Mouse (Mus musculus) heart, adult 2 months (tissue): ENCODE measurements around the gene Tmem161b. TPM values are rescaled to one million over a fixed set of nuclear protein-coding genes. Genes with fewer than 3 reads are reported as not detected.
"Not testable (repeated sequence)": the region's sequence is repeated elsewhere in the genome, so short reads cannot be mapped to it uniquely, and the experiment has no call there.

ENCODE experiments used
- DNase-seq, 2 experiments: peaks; one replicate each; pipeline ENCODE4 v3.0.0; 2021
- H3K27ac ChIP-seq: fragments of 200-600 bp; 2 replicates; pipeline ENCODE4 v1.8.1; 2022
- H3K27me3 ChIP-seq: fragments of 200-500 bp; 2 replicates; pipeline ENCODE4 v1.6.1; 2012; ENCODE audit warnings: mild to moderate bottlenecking, low read length, inconsistent platforms, mixed read lengths; ENCODE audit not compliant: control insufficient read depth, insufficient read depth
- H3K36me3 ChIP-seq: fragments of 200-500 bp; 2 replicates; pipeline ENCODE4 v1.6.1; 2012; ENCODE audit warnings: low read length, inconsistent platforms; ENCODE audit not compliant: control insufficient read depth, insufficient read depth
- H3K4me1 ChIP-seq: fragments of 200-500 bp; 2 replicates; pipeline ENCODE4 v1.6.1; 2011; ENCODE audit warnings: low read length; ENCODE audit not compliant: control insufficient read depth, insufficient read depth
- H3K4me3 ChIP-seq: fragments of 200-600 bp; 2 replicates; pipeline ENCODE4 v1.8.1; 2022
- H3K79me2 ChIP-seq: fragments of 200-500 bp; replicated peaks from 2 replicates; pipeline ENCODE4 v1.6.1; 2012; ENCODE audit warnings: mild to moderate bottlenecking, inconsistent platforms, low read length, moderate library complexity, mixed read lengths; ENCODE audit not compliant: control insufficient read depth, insufficient read depth
- H3K9ac ChIP-seq: fragments of 200-500 bp; 2 replicates; pipeline ENCODE4 v1.6.1; 2012; ENCODE audit warnings: low read depth, mild to moderate bottlenecking, control low read depth, inconsistent platforms, low read length, mixed read lengths
- CTCF ChIP-seq: fragments of 200-600 bp; IDR thresholded peaks from 2 replicates; pipeline ENCODE4 v1.8.1; 2022; ENCODE audit warnings: antibody characterized with exemption, mild to moderate bottlenecking, moderate library complexity
- EP300 ChIP-seq: fragments of 200-500 bp; IDR thresholded peaks from 2 replicates; pipeline ENCODE4 v1.6.1; 2011; ENCODE audit warnings: low read depth, low read length, control low read depth; ENCODE audit not compliant: insufficient read depth
- POLR2A ChIP-seq: fragments of 200-500 bp; IDR thresholded peaks from 2 replicates; pipeline ENCODE4 v1.6.1; 2011; ENCODE audit warnings: mild to moderate bottlenecking, low read depth, low read length, control low read depth; ENCODE audit not compliant: insufficient read depth
- WGBS: fragments of 180-500 bp; shearing (Covaris S2); methylation state at CpG from one replicate; pipeline ENCODE4 v1.1.7; 2018; 5-methylcytosine and 5-hydroxymethylcytosine counted together
- intact Hi-C: fragments of 180-260 bp; cut with DNase I; formaldehyde crosslinking; loops from one replicate; pipeline ENCODE4 v1.15.1; 2025
- long read RNA-seq: library from polyadenylated mRNA; stranded (forward); transcript quantifications from one replicate; pipeline ENCODE4 v2.0.0, GENCODE M21; 2021
- polyA plus RNA-seq: library from polyadenylated mRNA; depleted of rRNA; stranded (reverse); fragments of >200 nt; gene quantifications from 2 replicates; pipeline ENCODE4 v1.2.3, GENCODE M21; 2012; rRNA removed
- total RNA-seq, 2 experiments: library from RNA; stranded (reverse); gene quantifications; 2 replicates each; pipeline ENCODE4 v1.2.3; 2021

Tmem161b gene
- total RNA-seq (10 to 100 TPM; 12.4 to 14.9 TPM), polyA plus RNA-seq (7.0 and 7.4 TPM in 2 replicates)
- long read RNA-seq, transcript Tmem161b-201 (12 exons, 2,857 nt) = major isoform, 10 of 12 reads
- long read RNA-seq, partial matches to known transcripts = 1 of 12 reads
- long read RNA-seq, other reads (novel, unspliced or antisense) = 1 of 12 reads

DNA sequence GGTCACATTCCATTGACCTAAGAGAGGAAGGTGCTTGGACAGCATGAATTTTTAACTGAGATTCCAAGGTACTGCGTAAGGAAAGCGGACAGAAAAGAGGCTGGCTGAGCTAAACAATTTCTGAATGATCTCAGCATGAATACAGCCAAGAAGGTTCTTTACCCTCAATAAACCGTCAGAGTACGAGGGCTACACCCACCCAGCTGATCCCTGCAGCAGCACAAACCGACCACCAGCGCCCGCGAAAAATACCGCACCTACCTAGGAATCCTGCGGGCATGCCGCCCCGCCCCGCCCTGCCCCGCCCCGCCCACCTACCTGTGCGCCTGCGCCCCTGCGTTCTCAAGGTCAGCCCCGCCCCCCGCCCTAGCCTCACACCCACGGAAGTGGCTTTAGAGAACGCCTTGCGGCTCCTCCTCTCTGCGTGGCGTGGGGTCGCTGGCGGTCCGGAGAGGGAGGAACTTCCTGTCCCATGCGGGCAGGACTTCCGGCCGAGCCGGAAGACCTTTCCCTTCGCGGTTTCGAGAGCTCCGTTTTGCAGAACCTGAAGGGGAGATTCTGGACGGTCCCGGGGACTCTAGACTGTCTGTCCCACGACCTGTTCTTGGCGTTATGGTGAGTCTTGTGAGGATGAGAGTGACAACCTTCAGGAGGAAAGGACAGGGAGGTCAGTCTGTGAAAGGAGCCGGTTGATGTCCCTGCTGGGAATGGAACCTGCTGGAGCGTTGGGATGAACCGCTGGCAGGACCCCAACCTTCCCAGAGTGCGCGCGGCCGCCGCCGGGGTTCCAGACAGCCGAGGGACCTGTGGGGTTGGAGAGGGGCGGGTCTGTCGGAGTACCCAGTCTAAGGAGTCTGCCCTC is at the start of gene Tmem161b:
Tmem161b (plus strand) TSS at position 477 of the 862 bp plus-strand sequence.
- Histone ChIP-seq H3K9ac (peak within 1 kb of the TSS; percentile 67), H3K36me3 (peaks cover 11% of the 10 kb centered on the region), H3K4me3 (peak within 1 kb of the TSS; percentile 87), H3K27ac (peak within 1 kb of the TSS; percentile 74), H3K4me1 (peaks cover 3% of the 10 kb centered on the region; the same call in 1 of the 2 replicates), H3K79me2 (no peaks in the 10 kb centered on the region), H3K27me3 (no peaks in the 10 kb centered on the region)
- peak; percentile 75 for TF ChIP-seq POLR2A
- peak; percentile 27 for TF ChIP-seq CTCF
- TF ChIP-seq EP300 = 0 out of 2 replicates have a peak, but pooled peaks have one; percentile 12
- intact Hi-C loops = loop anchor here (5.0 to 10.0 kb wide), 3 partner anchors 125 to 1825 kb away; partner anchors contain the start of gene Cox7c
- WGBS = under 1% methylated on average over 52 of the region's 52 CpGs
- DNase-seq = peak; percentile 89 to 92

DNA sequence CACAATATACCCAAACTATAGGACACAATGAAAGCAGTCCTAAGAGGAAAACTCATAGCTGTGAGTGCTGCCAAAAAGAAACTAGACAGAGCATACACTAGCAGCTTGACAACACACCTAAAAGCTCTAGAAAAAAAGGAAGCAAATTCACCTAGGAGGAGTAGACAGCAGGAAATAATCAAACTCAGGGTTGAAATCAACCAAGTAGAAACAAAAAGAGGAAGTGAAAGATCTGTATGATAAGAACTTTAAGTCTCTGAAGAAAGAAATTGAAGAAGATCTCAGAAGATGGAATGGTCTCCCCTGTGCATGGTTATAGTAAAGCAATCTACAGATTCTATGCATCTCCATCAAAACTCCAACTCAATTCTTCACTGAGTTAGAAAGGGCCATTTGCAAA is 36.3 kb upstream of the Tmem161b start:
- intact Hi-C loops, H3K9ac ChIP-seq, H3K79me2 ChIP-seq, H3K27ac ChIP-seq, DNase-seq, H3K4me3 ChIP-seq, H3K36me3 ChIP-seq, H3K27me3 ChIP-seq, H3K4me1 ChIP-seq: not testable (repeated sequence)

DNA sequence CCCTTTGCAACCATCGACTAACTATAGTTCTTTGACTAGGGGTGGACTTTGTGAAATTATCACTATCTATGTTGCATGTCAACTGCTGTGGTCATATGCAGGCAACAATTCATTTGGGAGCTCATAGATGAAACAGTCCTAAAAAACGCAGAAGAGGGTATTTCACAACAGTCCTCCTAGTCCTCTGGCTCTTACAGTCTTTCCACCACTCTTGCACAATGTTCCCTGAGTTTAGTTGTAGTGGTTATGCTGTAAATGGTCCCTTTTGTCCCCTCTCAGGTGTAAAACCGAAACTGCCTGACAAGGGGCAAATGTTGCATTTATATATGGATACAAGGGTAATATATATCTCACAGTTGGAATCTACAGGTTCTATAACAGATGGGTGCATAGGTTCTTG is 29.4 kb upstream of the Tmem161b start:
- Histone ChIP-seq H3K4me1 (no peaks in the 10 kb centered on the region), H3K4me3 (no peak overlapping the region), H3K36me3 (no peaks in the 10 kb centered on the region), H3K27me3 (no peaks in the 10 kb centered on the region), H3K79me2 (no peaks in the 10 kb centered on the region), H3K27ac (no peak overlapping the region), H3K9ac (no peak overlapping the region)
- TF ChIP-seq POLR2A = no peak
- no peak for TF ChIP-seq EP300
- no peak for TF ChIP-seq CTCF
- 66% methylated on average over 3 of the region's 3 CpGs for WGBS
- DNase-seq = no peak
- intact Hi-C loops = no loop called here

DNA sequence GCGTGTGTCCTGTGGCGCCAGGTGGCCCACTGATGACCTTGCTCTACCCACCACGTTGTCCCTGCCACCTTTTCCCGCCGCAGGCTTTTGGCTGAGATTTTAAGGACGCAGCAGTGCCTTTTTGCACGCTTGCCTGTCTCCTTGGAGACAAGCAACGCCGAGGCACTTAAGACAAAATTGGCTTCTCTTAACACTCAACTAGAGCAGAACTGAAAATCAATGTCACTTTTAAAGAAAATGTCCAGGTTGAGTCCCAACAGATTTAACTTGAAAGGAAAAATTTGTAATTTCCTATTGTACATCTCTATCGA is 541 bp downstream of the Tmem161b start:
- no peaks in the 10 kb centered on the region for H3K79me2 ChIP-seq
- no peaks in the 10 kb centered on the region for H3K27me3 ChIP-seq
- peak overlapping the region; percentile 58 for H3K27ac ChIP-seq
- DNase-seq = no peak
- H3K36me3 ChIP-seq = peaks cover 11% of the 10 kb centered on the region
- peaks cover 3% of the 10 kb centered on the region; the same call in 1 of the 2 replicates for H3K4me1 ChIP-seq
- TF ChIP-seq EP300 (no peak), POLR2A (no peak), CTCF (no peak)
- intact Hi-C loops = loop anchor here (5.0 to 10.0 kb wide), 3 partner anchors 125 to 1825 kb away; partner anchors contain the start of gene Cox7c
- peak overlapping the region; percentile 67 for H3K9ac ChIP-seq
- WGBS = 3% methylated on average over 10 of the region's 10 CpGs
- H3K4me3 ChIP-seq = peak overlapping the region; percentile 87

DNA sequence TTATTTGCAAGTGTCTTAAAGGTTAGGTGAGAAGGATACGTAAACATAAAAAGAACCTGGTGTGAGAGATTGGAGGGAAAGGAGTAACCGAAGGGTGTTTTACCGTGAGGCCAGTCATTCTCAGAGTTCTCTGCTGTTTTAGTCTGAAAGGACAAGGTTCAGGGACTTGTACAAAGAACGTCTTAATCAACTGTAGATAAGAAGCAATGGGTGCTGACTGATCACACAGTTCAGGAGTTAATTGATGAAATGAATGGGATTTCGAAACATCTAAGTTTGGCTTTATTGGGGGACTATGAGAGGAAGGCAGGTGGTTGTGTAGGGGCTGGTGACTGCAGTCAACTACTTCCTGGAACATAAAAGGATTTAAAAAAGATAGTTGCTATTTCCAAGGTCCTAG is 922 bp downstream of the Tmem161b start:
- H3K27me3 ChIP-seq = no peaks in the 10 kb centered on the region
- peak overlapping the region; percentile 58 for H3K27ac ChIP-seq
- no peak overlapping the region for H3K9ac ChIP-seq
- peak overlapping the region; percentile 87 for H3K4me3 ChIP-seq
- 43% methylated on average over 5 of the region's 5 CpGs for WGBS
- no peak for DNase-seq
- intact Hi-C loops = loop anchor here (5.0 to 10.0 kb wide), 3 partner anchors 124 to 1824 kb away; partner anchors contain the start of gene Cox7c
- H3K79me2 ChIP-seq = no peaks in the 10 kb centered on the region
- no peak for TF ChIP-seq POLR2A
- no peak for TF ChIP-seq EP300
- TF ChIP-seq CTCF = no peak
- peaks cover 11% of the 10 kb centered on the region for H3K36me3 ChIP-seq
- H3K4me1 ChIP-seq = peaks cover 3% of the 10 kb centered on the region; the same call in 1 of the 2 replicates

DNA sequence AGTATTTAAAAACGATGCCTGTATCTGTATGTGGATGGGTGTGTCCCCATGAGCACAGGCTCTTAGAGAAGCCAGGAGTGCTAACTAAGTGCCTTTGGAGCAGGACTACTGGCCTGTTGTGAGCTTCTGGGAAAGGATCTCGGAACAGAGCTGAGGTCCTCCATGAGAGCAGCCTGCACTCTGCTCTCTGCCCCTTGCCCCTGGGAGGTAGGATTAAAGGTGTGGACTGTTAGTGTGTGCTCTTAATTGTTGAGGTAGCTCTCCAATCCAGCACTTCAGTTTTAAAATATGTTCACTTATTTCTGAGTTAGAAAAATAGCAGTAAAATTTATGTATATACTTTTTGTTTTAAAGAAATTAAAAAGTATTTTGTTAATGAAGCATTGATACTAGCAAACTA is 11.9 kb downstream of the Tmem161b start:
- no peak for DNase-seq
- Histone ChIP-seq H3K27me3 (no peaks in the 10 kb centered on the region), H3K4me1 (no peaks in the 10 kb centered on the region), H3K79me2 (peaks cover 2% of the 10 kb centered on the region; the same call in 1 of the 2 replicates), H3K9ac (no peak overlapping the region), H3K27ac (no peak overlapping the region), H3K36me3 (no peaks in the 10 kb centered on the region), H3K4me3 (no peak overlapping the region)
- intact Hi-C loops = no loop called here
- 78% methylated on average over 2 of the region's 2 CpGs for WGBS
- no peak for TF ChIP-seq CTCF
- no peak for TF ChIP-seq EP300
- no peak for TF ChIP-seq POLR2A
